Mouse (Mus musculus) hindbrain, embryonic 14.5 days (tissue): ENCODE data around the gene Slc38a2. TPM values are rescaled to one million over a fixed set of nuclear protein-coding genes. Genes with fewer than 3 reads are reported as not detected.
A peak's percentile ranks its signal among the peaks of the same experiment; 100 is the strongest.

Experiments used
- ATAC-seq: fragments of 200-750 bp; cut with Nextera tagmentation; 2 replicates; pipeline ENCODE4 v1.8.0; 2017; ENCODE audit warnings: moderate number of reproducible peaks, mild to moderate bottlenecking, moderate TSS enrichment, moderate library complexity; ENCODE audit not compliant: low FRiP score
- DNase-seq: peaks from one replicate; pipeline ENCODE4 v3.0.0-alpha.2; 2015; ENCODE audit warnings: low spot score
- H3K27ac ChIP-seq: fragments of 300-500 bp; sonication (generic); 2 replicates; pipeline ENCODE4 v1.5.1; 2014; ENCODE audit warnings: mild to moderate bottlenecking, moderate library complexity
- H3K27me3 ChIP-seq: fragments of 300-500 bp; sonication (generic); 2 replicates; pipeline ENCODE4 v1.6.1; 2014; ENCODE audit warnings: mild to moderate bottlenecking, low read length, mixed read lengths; ENCODE audit not compliant: control insufficient read depth, insufficient read depth
- H3K36me3 ChIP-seq: fragments of 300-500 bp; sonication (generic); replicated peaks from 2 replicates; pipeline ENCODE4 v1.6.1; 2014; ENCODE audit not compliant: control insufficient read depth, insufficient read depth
- H3K4me1 ChIP-seq: fragments of 300-500 bp; sonication (generic); replicated peaks from 2 replicates; pipeline ENCODE4 v1.6.1; 2014; ENCODE audit warnings: antibody characterized with exemption, low read length, mixed read lengths; ENCODE audit not compliant: control insufficient read depth, insufficient read depth
- H3K4me2 ChIP-seq: fragments of 300-500 bp; sonication (generic); replicated peaks from 2 replicates; pipeline ENCODE4 v1.6.1; 2014; ENCODE audit warnings: mild to moderate bottlenecking, moderate library complexity
- H3K4me3 ChIP-seq: fragments of 300-500 bp; sonication (generic); replicated peaks from 2 replicates; pipeline ENCODE4 v1.5.1; 2014; ENCODE audit warnings: mild to moderate bottlenecking, low read length
- H3K9ac ChIP-seq: fragments of 300-500 bp; sonication (generic); 2 replicates; pipeline ENCODE4 v1.6.1; 2014
- H3K9me3 ChIP-seq: fragments of 300-500 bp; sonication (generic); 2 replicates; pipeline ENCODE4 v1.6.1; 2016; ENCODE audit warnings: low read length; ENCODE audit not compliant: control insufficient read depth
- WGBS: fragments of 180-500 bp; shearing (Covaris S2); extraction: QIAGEN DNeasy Blood & Tissue Kit; methylation state at CpG from one replicate; pipeline ENCODE4 v1.1.7; 2014; 5-methylcytosine and 5-hydroxymethylcytosine counted together
- polyA plus RNA-seq: library from polyadenylated mRNA; unstranded; fragments of >200 nt; fragmentation: Nextera tagmentation; extraction: Ambion mirVana; gene quantifications from 2 replicates; pipeline ENCODE4 v1.2.1, GENCODE M21; 2014

Slc38a2 gene
- polyA plus RNA-seq, 1 experiment from 2014 or later, result 125 TPM

- DNase-seq (no peak), ATAC-seq (no peak)
- Histone ChIP-seq H3K4me1 (no peaks in the 10 kb centered on the region), H3K27ac (no peak overlapping the region), H3K27me3 (no peaks in the 10 kb centered on the region), H3K36me3 (peaks cover 25% of the 10 kb centered on the region), H3K9ac (no peak overlapping the region), H3K4me2 (no peak overlapping the region), H3K9me3 (no peaks in the 10 kb centered on the region), H3K4me3 (no peak overlapping the region)
- 50% methylated on average over 11 of the region's 11 CpGs for WGBS
Observed at GRCm38 (mm10) chr15:96684132-96684830, 15.2 kb downstream of the Slc38a2 start.

- no peaks in the 10 kb centered on the region for H3K36me3 ChIP-seq
- no peak overlapping the region for H3K4me3 ChIP-seq
- H3K4me1 ChIP-seq, result no peaks in the 10 kb centered on the region
- DNase-seq (no peak), ATAC-seq (no peak)
- 73% methylated on average over 19 of the region's 19 CpGs for WGBS
- H3K27me3 ChIP-seq, result no peaks in the 10 kb centered on the region
- no peak overlapping the region for H3K9ac ChIP-seq
- no peaks in the 10 kb centered on the region for H3K9me3 ChIP-seq
- H3K4me2 ChIP-seq, result no peak overlapping the region
- H3K27ac ChIP-seq, result no peak overlapping the region
Observed at GRCm38 (mm10) chr15:96678871-96679773, 20.4 kb downstream of the Slc38a2 start.

DNA sequence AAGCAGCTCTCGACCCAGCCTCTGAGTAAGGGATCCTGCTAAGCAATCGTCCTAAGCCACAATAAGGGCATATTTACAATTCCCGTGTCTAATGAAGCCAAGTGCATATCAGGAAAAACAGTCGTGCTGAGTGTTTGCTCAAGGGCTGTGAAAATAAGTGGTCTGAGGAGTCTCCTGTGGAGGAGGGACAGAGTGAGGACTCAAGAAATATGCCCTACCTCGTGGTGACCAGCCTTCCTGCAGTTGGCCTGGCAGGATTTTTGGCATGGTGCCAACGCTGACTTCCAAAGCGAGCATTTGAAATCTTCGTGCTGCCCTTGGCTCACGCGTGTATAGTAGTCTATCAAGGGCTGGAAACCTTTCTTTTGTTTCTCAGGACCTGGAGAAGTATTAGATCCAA, 23.0 kb downstream of the Slc38a2 start:
- Histone ChIP-seq H3K9ac (no peak overlapping the region), H3K27me3 (no peaks in the 10 kb centered on the region), H3K36me3 (no peaks in the 10 kb centered on the region), H3K9me3 (no peaks in the 10 kb centered on the region), H3K4me1 (no peaks in the 10 kb centered on the region), H3K27ac (no peak overlapping the region), H3K4me3 (no peak overlapping the region), H3K4me2 (no peak overlapping the region)
- DNase-seq (peak; percentile 54), ATAC-seq (no peak)
- WGBS, result 49% methylated on average over 10 of the region's 10 CpGs

DNA sequence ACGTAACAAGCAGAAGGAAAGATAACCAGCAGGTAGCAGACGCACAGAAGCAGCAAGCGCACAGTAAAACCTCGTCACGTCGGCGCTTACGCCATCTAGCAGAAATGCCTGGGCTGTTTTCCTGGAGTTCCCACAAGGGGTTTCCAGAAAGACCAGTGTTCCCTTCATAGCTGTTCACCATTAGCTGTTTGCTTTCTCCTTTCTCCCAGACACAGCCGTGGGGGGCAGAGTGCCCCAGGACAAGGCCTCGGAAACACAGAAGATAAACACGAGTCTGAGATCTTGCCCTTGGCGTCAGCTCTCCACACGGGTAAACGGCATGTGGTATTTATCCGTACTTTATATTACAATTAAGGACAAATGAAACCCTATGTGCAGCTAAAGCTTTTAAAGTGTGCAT, 23.8 kb downstream of the Slc38a2 start:
- H3K27me3 ChIP-seq, result no peaks in the 10 kb centered on the region
- H3K36me3 ChIP-seq, result no peaks in the 10 kb centered on the region
- H3K9ac ChIP-seq, result no peak overlapping the region
- 83% methylated on average over 15 of the region's 15 CpGs for WGBS
- no peak for DNase-seq
- no peak overlapping the region for H3K4me3 ChIP-seq
- ATAC-seq, result no peak
- no peak overlapping the region for H3K4me2 ChIP-seq
- no peaks in the 10 kb centered on the region for H3K4me1 ChIP-seq
- no peaks in the 10 kb centered on the region for H3K9me3 ChIP-seq
- no peak overlapping the region for H3K27ac ChIP-seq

GRCm38 (mm10) chr15:96675055-96675454, 24.5 kb downstream of the Slc38a2 start:
- Histone ChIP-seq H3K9me3 (no peaks in the 10 kb centered on the region), H3K27me3 (no peaks in the 10 kb centered on the region), H3K9ac (no peak overlapping the region), H3K4me3 (no peak overlapping the region), H3K4me1 (no peaks in the 10 kb centered on the region), H3K4me2 (no peak overlapping the region), H3K36me3 (no peaks in the 10 kb centered on the region), H3K27ac (no peak overlapping the region)
- DNase-seq, result no peak
- 89% methylated on average over 11 of the region's 11 CpGs for WGBS
- no peak for ATAC-seq

- Histone ChIP-seq H3K27ac (no peak overlapping the region), H3K4me1 (no peaks in the 10 kb centered on the region), H3K4me2 (no peak overlapping the region), H3K9me3 (no peaks in the 10 kb centered on the region), H3K36me3 (no peaks in the 10 kb centered on the region), H3K4me3 (no peak overlapping the region), H3K27me3 (no peaks in the 10 kb centered on the region), H3K9ac (no peak overlapping the region)
- WGBS, result 77% methylated on average over 1 of the region's 1 CpGs
- DNase-seq, result no peak
- ATAC-seq, result no peak
Observed at GRCm38 (mm10) chr15:96674089-96674488, 25.4 kb downstream of the Slc38a2 start.

GRCm38 (mm10) chr15:96669721-96670120, 29.8 kb downstream of the Slc38a2 start:
- no peak overlapping the region for H3K4me3 ChIP-seq
- H3K4me1 ChIP-seq, result no peaks in the 10 kb centered on the region
- H3K36me3 ChIP-seq, result no peaks in the 10 kb centered on the region
- H3K9me3 ChIP-seq, result no peaks in the 10 kb centered on the region
- H3K27me3 ChIP-seq, result no peaks in the 10 kb centered on the region
- no peak overlapping the region for H3K4me2 ChIP-seq
- DNase-seq (no peak), ATAC-seq (no peak)
- H3K27ac ChIP-seq, result no peak overlapping the region
- WGBS, result 91% methylated on average over 6 of the region's 6 CpGs
- H3K9ac ChIP-seq, result no peak overlapping the region

DNA sequence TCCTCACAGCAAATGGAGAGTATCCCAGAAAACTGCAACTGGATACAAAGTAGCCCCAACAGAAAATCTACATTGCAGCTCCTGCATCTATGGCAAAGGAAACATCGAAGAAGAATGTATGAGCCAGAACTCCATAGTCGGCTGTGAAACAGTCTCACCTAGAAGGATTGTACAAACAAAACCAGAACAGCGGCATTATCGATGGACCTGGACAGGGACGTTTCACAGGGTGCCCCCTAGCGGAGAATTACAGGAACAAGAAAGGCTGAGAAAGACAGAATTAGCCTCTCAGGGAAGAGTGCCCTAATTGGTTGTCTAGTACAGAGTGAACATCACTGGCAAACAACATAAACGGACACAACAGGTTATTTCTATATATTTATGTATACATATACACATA, 32.9 kb downstream of the Slc38a2 start:
- peak; percentile 76 for DNase-seq
- Histone ChIP-seq H3K4me3 (no peak overlapping the region), H3K36me3 (no peaks in the 10 kb centered on the region), H3K27ac (no peak overlapping the region), H3K4me1 (no peaks in the 10 kb centered on the region), H3K9me3 (no peaks in the 10 kb centered on the region), H3K9ac (no peak overlapping the region), H3K4me2 (peak overlapping the region; percentile 35), H3K27me3 (no peaks in the 10 kb centered on the region)
- peak; percentile 24; the same call in 1 of the 2 replicates for ATAC-seq
- WGBS, result 8% methylated on average over 7 of the region's 7 CpGs

DNA sequence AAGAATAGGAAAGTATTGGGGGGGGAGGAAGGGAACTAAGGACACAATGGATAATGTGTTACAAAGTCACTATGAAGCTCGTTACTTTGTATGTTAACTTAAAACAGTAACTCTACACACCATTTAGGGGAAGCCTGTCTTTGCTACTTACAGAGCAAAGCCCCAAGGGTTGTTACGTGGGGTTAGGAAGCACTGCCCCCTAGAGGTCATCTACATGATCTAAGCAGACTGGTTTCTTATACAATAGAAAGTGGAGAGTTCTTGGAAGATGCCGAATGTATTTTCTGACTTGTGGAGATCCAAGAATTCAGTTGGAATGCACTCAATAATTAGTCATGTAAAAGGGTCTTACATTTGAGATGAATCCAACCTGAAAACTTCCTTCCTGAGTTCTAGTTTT, 33.6 kb downstream of the Slc38a2 start:
- Histone ChIP-seq H3K9ac (no peak overlapping the region), H3K36me3 (no peaks in the 10 kb centered on the region), H3K27ac (no peak overlapping the region), H3K9me3 (no peaks in the 10 kb centered on the region), H3K4me3 (no peak overlapping the region), H3K4me2 (no peak overlapping the region), H3K4me1 (no peaks in the 10 kb centered on the region), H3K27me3 (no peaks in the 10 kb centered on the region)
- WGBS, result 12% methylated on average over 3 of the region's 3 CpGs
- DNase-seq, result peak; percentile 85
- ATAC-seq, result peak; percentile 60; the same call in 1 of the 2 replicates
